Mouse (Mus musculus) 3134 (cell line): ENCODE results near the gene Asb18.
A peak's percentile ranks its signal among the peaks of the same experiment; 100 is the strongest.

Source experiments
- DNase-seq: peaks from one replicate; pipeline ENCODE4 v3.0.0-alpha.2; 2011; ENCODE audit warnings: low spot score; ENCODE audit not compliant: insufficient read length; ENCODE audit errors: extremely low read depth

The Asb18 gene

GRCm38 (mm10) chr1:89974541-89974940 lies 39.9 kb downstream of the Asb18 start:
- no peak for DNase-seq

GRCm38 (mm10) chr1:89971848-89972247 lies 42.6 kb downstream of the Asb18 start:
- no peak for DNase-seq

GRCm38 (mm10) chr1:89969714-89970110 lies 44.8 kb downstream of the Asb18 start:
- DNase-seq = no peak

- no peak for DNase-seq
These were observed 45.3 kb downstream of the Asb18 start for GRCm38 (mm10) chr1:89969072-89969713.

GRCm38 (mm10) chr1:89968111-89968851 lies 46.2 kb downstream of the Asb18 start:
- DNase-seq = no peak

- DNase-seq = no peak
These were observed 46.9 kb downstream of the Asb18 start for GRCm38 (mm10) chr1:89967585-89967984.

- no peak for DNase-seq
These were observed 50.0 kb downstream of the Asb18 start for GRCm38 (mm10) chr1:89964426-89964825.

- DNase-seq = no peak
These were observed 51.2 kb downstream of the Asb18 start for GRCm38 (mm10) chr1:89963296-89963695.

GRCm38 (mm10) chr1:89962092-89962491 lies 52.4 kb downstream of the Asb18 start:
- DNase-seq = no peak

GRCm38 (mm10) chr1:89959393-89959792 lies 55.1 kb downstream of the Asb18 start:
- DNase-seq = no peak

GRCm38 (mm10) chr1:89943202-89943601 lies 71.3 kb downstream of the Asb18 start:
- peak; percentile 57 for DNase-seq

GRCm38 (mm10) chr1:89942395-89942976 lies 72.0 kb downstream of the Asb18 start:
- DNase-seq = no peak

GRCm38 (mm10) chr1:89941701-89942381 lies 72.6 kb downstream of the Asb18 start:
- DNase-seq = no peak

GRCm38 (mm10) chr1:89940961-89941524 lies 73.4 kb downstream of the Asb18 start:
- DNase-seq = no peak

GRCm38 (mm10) chr1:89939981-89940726 lies 74.3 kb downstream of the Asb18 start:
- DNase-seq = peak; percentile 65

- DNase-seq = no peak
These were observed 74.9 kb downstream of the Asb18 start for GRCm38 (mm10) chr1:89939596-89939960.

GRCm38 (mm10) chr1:89938884-89939595 lies 75.4 kb downstream of the Asb18 start:
- no peak for DNase-seq

- DNase-seq = no peak
These were observed 78.7 kb downstream of the Asb18 start for GRCm38 (mm10) chr1:89935493-89936348.
